Mouse (Mus musculus): ENCODE data around the gene Eaf2. TPM values are rescaled to one million over a fixed set of nuclear protein-coding genes. Genes with fewer than 3 reads are reported as not detected.

Gene Eaf2
- polyA plus RNA-seq (2014; fragmentation: Nextera tagmentation; extraction: Ambion mirVana) = 0.76 and 1.2 TPM in 2 replicates

GRCm38 (mm10) chr16:36874583-36875275, at the start of gene Eaf2, which contains the start of gene Golgb1:
TSS of gene Eaf2 (minus strand) at chr16:36875003.
TSS of gene Golgb1 (plus strand) at chr16:36875140.
- ATAC-seq (ENCODE audit: insufficient read depth, low FRiP score, low TSS enrichment) (peak; percentile 100), DNase-seq (ENCODE audit: low spot score) (peak; percentile 95)
- Histone ChIP-seq H3K9ac (ENCODE audit: low read length) (peak within 1 kb of the TSS; percentile 70), H3K27me3 (ENCODE audit: control insufficient read depth, insufficient read depth, low read length) (no peaks in the 10 kb centered on the region), H3K4me3 (ENCODE audit: low read depth, low read length) (peak within 1 kb of the TSS; percentile 95), H3K27ac (ENCODE audit: low read depth, low read length) (peak within 1 kb of the TSS; percentile 64), H3K9me3 (ENCODE audit: control insufficient read depth, low read length) (no peaks in the 10 kb centered on the region), H3K36me3 (ENCODE audit: control insufficient read depth, insufficient read depth, low read length) (peaks cover 2% of the 10 kb centered on the region; the same call in 1 of the 2 replicates), H3K4me2 (ENCODE audit: low read depth) (peak within 1 kb of the TSS; percentile 71), H3K4me1 (ENCODE audit: control insufficient read depth, insufficient read depth, low read length) (peaks cover 5% of the 10 kb centered on the region; the same call in 1 of the 2 replicates)
- under 1% methylated on average over 43 of the region's 43 CpGs for WGBS

GRCm38 (mm10) chr16:36924312-36924711, 49.5 kb upstream of the Eaf2 start:
- H3K4me3 ChIP-seq (ENCODE audit: low read depth, low read length) = no peak overlapping the region
- no peak overlapping the region for H3K4me2 ChIP-seq (ENCODE audit: low read depth)
- H3K4me1 ChIP-seq (ENCODE audit: control insufficient read depth, insufficient read depth, low read length) = no peaks in the 10 kb centered on the region
- 93% methylated on average over 8 of the region's 8 CpGs for WGBS
- 0 out of 2 replicates have a peak, but pooled peaks cover 2% of the 10 kb centered on the region for H3K36me3 ChIP-seq (ENCODE audit: control insufficient read depth, insufficient read depth, low read length)
- H3K9me3 ChIP-seq (ENCODE audit: control insufficient read depth, low read length) = no peaks in the 10 kb centered on the region
- DNase-seq (ENCODE audit: low spot score) = no peak
- ATAC-seq (ENCODE audit: insufficient read depth, low FRiP score, low TSS enrichment) = no peak
- no peak overlapping the region for H3K27ac ChIP-seq (ENCODE audit: low read depth, low read length)
- no peaks in the 10 kb centered on the region for H3K27me3 ChIP-seq (ENCODE audit: control insufficient read depth, insufficient read depth, low read length)
- no peak overlapping the region for H3K9ac ChIP-seq (ENCODE audit: low read length)

- WGBS = 92% methylated on average over 6 of the region's 6 CpGs
- peaks cover 8% of the 10 kb centered on the region; the same call in 1 of the 2 replicates for H3K36me3 ChIP-seq (ENCODE audit: control insufficient read depth, insufficient read depth, low read length)
Measured at GRCm38 (mm10) chr16:36921980-36922379, 47.2 kb upstream of the Eaf2 start.

DNA sequence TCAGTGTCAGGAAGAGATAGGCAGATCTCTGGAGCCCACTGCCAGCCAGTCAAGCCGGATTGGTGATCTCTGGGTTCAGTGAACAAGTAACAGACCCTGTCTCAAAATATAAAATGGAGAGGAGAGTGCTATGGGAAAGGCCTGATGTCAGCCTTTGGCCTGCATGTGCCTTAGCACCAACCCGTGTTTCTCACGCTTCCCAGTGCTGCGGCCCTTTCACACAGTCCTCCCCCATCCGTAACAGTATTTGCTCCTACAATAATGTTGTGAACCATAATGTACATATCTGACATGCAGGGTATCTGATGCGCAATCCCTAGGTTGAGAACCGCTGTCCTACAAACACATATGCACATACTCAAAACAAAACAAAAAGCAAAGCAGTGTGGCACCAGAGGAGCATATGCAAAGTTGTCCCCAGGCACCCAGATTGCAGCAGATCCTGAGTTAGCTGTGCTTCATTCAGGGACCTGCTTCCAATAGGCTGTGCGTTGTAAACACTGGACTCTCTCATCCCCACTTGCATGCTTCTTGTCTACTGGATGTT, 46.3 kb upstream of the Eaf2 start:
- H3K4me2 ChIP-seq (ENCODE audit: low read depth) = no peak overlapping the region
- no peak for ATAC-seq (ENCODE audit: insufficient read depth, low FRiP score, low TSS enrichment)
- no peak overlapping the region for H3K9ac ChIP-seq (ENCODE audit: low read length)
- H3K27ac ChIP-seq (ENCODE audit: low read depth, low read length) = no peak overlapping the region
- DNase-seq (ENCODE audit: low spot score) = no peak
- WGBS = 92% methylated on average over 8 of the region's 8 CpGs
- H3K36me3 ChIP-seq (ENCODE audit: control insufficient read depth, insufficient read depth, low read length) = peaks cover 8% of the 10 kb centered on the region; the same call in 1 of the 2 replicates
- no peak overlapping the region for H3K4me3 ChIP-seq (ENCODE audit: low read depth, low read length)
- H3K4me1 ChIP-seq (ENCODE audit: control insufficient read depth, insufficient read depth, low read length) = no peaks in the 10 kb centered on the region
- H3K27me3 ChIP-seq (ENCODE audit: control insufficient read depth, insufficient read depth, low read length) = no peaks in the 10 kb centered on the region
- no peaks in the 10 kb centered on the region for H3K9me3 ChIP-seq (ENCODE audit: control insufficient read depth, low read length)

More at GRCm38 (mm10) chr16:36921980-36922379, 47.2 kb upstream of the Eaf2 start:
- no peak overlapping the region for H3K4me3 ChIP-seq (ENCODE audit: low read depth, low read length)
- ATAC-seq (ENCODE audit: insufficient read depth, low FRiP score, low TSS enrichment) = no peak
- DNase-seq (ENCODE audit: low spot score) = no peak
- no peak overlapping the region for H3K9ac ChIP-seq (ENCODE audit: low read length)
- H3K4me1 ChIP-seq (ENCODE audit: control insufficient read depth, insufficient read depth, low read length) = no peaks in the 10 kb centered on the region
- H3K9me3 ChIP-seq (ENCODE audit: control insufficient read depth, low read length) = no peaks in the 10 kb centered on the region
- no peaks in the 10 kb centered on the region for H3K27me3 ChIP-seq (ENCODE audit: control insufficient read depth, insufficient read depth, low read length)
- no peak overlapping the region for H3K27ac ChIP-seq (ENCODE audit: low read depth, low read length)
- no peak overlapping the region for H3K4me2 ChIP-seq (ENCODE audit: low read depth)

DNA sequence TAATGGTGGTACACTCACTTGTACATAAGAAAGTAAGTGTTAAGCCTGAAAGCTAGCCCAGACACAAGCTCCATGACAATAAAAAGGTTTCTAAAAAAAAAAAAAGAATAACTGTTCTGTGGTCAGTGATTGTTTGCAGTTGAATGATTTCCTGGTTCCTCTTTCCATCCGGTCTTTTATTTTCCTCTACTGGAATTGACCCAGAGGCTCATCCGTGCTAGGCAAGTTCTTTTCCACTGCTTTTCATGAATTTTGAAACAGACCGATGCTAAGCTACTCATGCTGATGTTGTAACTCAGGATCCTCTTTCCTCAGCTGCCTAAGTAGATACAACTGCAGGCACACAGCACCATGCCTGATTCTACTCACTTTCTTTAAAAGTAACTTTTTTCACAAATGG, 45.6 kb upstream of the Eaf2 start:
- Histone ChIP-seq H3K9me3 (ENCODE audit: control insufficient read depth, low read length) (no peaks in the 10 kb centered on the region), H3K4me1 (ENCODE audit: control insufficient read depth, insufficient read depth, low read length) (no peaks in the 10 kb centered on the region), H3K36me3 (ENCODE audit: control insufficient read depth, insufficient read depth, low read length) (peaks cover 5% of the 10 kb centered on the region; the same call in 1 of the 2 replicates), H3K27ac (ENCODE audit: low read depth, low read length) (no peak overlapping the region), H3K4me3 (ENCODE audit: low read depth, low read length) (no peak overlapping the region), H3K4me2 (ENCODE audit: low read depth) (no peak overlapping the region), H3K9ac (ENCODE audit: low read length) (no peak overlapping the region), H3K27me3 (ENCODE audit: control insufficient read depth, insufficient read depth, low read length) (no peaks in the 10 kb centered on the region)
- no peak for DNase-seq (ENCODE audit: low spot score)
- no peak for ATAC-seq (ENCODE audit: insufficient read depth, low FRiP score, low TSS enrichment)
- 90% methylated on average over 3 of the region's 3 CpGs for WGBS

DNA sequence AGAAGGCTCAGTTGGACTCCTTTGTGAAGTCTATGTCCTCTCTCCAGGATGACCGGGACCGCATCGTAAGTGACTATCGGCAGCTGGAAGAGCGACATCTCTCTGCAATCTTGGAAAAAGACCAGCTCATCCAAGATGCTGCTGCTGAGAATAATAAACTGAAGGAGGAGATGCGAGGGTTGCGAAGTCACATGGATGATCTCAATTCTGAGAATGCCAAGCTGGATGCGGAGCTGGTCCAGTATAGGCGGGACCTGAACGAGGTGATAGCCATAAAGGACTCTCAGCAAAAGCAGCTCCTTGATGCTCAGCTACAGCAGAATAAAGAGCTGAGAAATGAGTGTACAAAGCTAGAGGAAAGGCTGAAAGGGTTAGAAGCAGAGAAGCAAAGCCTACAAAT, 43.7 kb upstream of the Eaf2 start:
- peaks cover 5% of the 10 kb centered on the region; the same call in 1 of the 2 replicates for H3K36me3 ChIP-seq (ENCODE audit: control insufficient read depth, insufficient read depth, low read length)
- no peak for ATAC-seq (ENCODE audit: insufficient read depth, low FRiP score, low TSS enrichment)

DNA sequence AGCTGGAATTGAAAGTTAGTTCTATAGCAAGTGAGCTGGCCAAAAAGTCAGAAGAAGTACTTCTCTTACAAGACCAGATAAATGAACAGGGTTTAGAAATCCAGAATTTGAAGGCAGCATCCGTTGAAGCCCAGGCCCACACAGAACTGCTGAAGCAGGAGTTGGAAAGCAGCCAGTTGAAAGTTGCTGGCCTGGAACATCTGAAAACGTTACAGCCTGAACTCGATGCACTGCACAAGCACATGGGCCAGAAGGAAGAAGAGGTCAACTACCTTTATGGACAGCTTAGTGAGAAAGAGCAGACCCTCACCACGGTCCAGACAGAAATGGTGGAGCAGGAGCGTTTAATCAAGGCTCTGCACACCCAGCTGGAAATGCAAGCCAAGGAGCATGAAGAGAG, 39.4 kb upstream of the Eaf2 start:
- peaks cover 8% of the 10 kb centered on the region for H3K36me3 ChIP-seq (ENCODE audit: control insufficient read depth, insufficient read depth, low read length)

More for the DNA sequence above, 43.7 kb upstream of the Eaf2 start:
- Histone ChIP-seq H3K27me3 (ENCODE audit: control insufficient read depth, insufficient read depth, low read length) (no peaks in the 10 kb centered on the region), H3K27ac (ENCODE audit: low read depth, low read length) (no peak overlapping the region), H3K4me1 (ENCODE audit: control insufficient read depth, insufficient read depth, low read length) (no peaks in the 10 kb centered on the region), H3K9ac (ENCODE audit: low read length) (no peak overlapping the region), H3K9me3 (ENCODE audit: control insufficient read depth, low read length) (no peaks in the 10 kb centered on the region), H3K4me2 (ENCODE audit: low read depth) (no peak overlapping the region), H3K4me3 (ENCODE audit: low read depth, low read length) (no peak overlapping the region)
- WGBS = 93% methylated on average over 10 of the region's 10 CpGs
- no peak for DNase-seq (ENCODE audit: low spot score)

DNA sequence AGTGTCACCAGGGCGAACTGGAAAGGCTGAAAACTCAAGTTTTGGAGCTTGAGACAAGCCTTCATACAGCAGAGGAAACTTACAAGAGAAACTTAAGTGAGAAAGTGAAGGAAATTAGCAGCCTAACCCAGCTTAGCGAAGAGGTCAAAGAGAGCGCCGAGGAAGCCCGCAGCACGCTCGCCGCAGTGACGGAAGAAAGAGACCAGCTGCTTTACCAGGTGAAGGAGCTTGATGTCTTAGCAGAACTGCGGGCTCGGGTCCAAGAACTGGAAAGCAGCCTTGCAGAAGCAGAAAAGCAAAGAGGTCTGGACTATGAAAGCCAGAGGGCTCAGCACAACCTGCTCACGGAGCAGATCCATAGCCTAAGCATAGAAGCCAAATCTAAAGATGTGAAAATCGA, 37.5 kb upstream of the Eaf2 start:
- Histone ChIP-seq H3K4me1 (ENCODE audit: control insufficient read depth, insufficient read depth, low read length) (no peaks in the 10 kb centered on the region), H3K27me3 (ENCODE audit: control insufficient read depth, insufficient read depth, low read length) (no peaks in the 10 kb centered on the region), H3K27ac (ENCODE audit: low read depth, low read length) (no peak overlapping the region), H3K4me2 (ENCODE audit: low read depth) (no peak overlapping the region), H3K4me3 (ENCODE audit: low read depth, low read length) (no peak overlapping the region), H3K9ac (ENCODE audit: low read length) (no peak overlapping the region), H3K9me3 (ENCODE audit: control insufficient read depth, low read length) (no peaks in the 10 kb centered on the region), H3K36me3 (ENCODE audit: control insufficient read depth, insufficient read depth, low read length) (peaks cover 3% of the 10 kb centered on the region)
- WGBS = 93% methylated on average over 13 of the region's 13 CpGs
- DNase-seq (ENCODE audit: low spot score) (no peak), ATAC-seq (ENCODE audit: insufficient read depth, low FRiP score, low TSS enrichment) (no peak)

More for the DNA sequence above, 39.4 kb upstream of the Eaf2 start:
- Histone ChIP-seq H3K4me2 (ENCODE audit: low read depth) (no peak overlapping the region), H3K4me3 (ENCODE audit: low read depth, low read length) (no peak overlapping the region), H3K27ac (ENCODE audit: low read depth, low read length) (no peak overlapping the region), H3K4me1 (ENCODE audit: control insufficient read depth, insufficient read depth, low read length) (no peaks in the 10 kb centered on the region), H3K27me3 (ENCODE audit: control insufficient read depth, insufficient read depth, low read length) (no peaks in the 10 kb centered on the region), H3K9ac (ENCODE audit: low read length) (no peak overlapping the region), H3K9me3 (ENCODE audit: control insufficient read depth, low read length) (no peaks in the 10 kb centered on the region)
- WGBS = 92% methylated on average over 5 of the region's 5 CpGs
- DNase-seq (ENCODE audit: low spot score) (no peak), ATAC-seq (ENCODE audit: insufficient read depth, low FRiP score, low TSS enrichment) (no peak)

- Histone ChIP-seq H3K4me2 (ENCODE audit: low read depth) (no peak overlapping the region), H3K27me3 (ENCODE audit: control insufficient read depth, insufficient read depth, low read length) (no peaks in the 10 kb centered on the region), H3K36me3 (ENCODE audit: control insufficient read depth, insufficient read depth, low read length) (peaks cover 3% of the 10 kb centered on the region), H3K9me3 (ENCODE audit: control insufficient read depth, low read length) (no peaks in the 10 kb centered on the region), H3K4me3 (ENCODE audit: low read depth, low read length) (no peak overlapping the region), H3K4me1 (ENCODE audit: control insufficient read depth, insufficient read depth, low read length) (no peaks in the 10 kb centered on the region), H3K27ac (ENCODE audit: low read depth, low read length) (no peak overlapping the region), H3K9ac (ENCODE audit: low read length) (no peak overlapping the region)
- ATAC-seq (ENCODE audit: insufficient read depth, low FRiP score, low TSS enrichment) (no peak), DNase-seq (ENCODE audit: low spot score) (no peak)
- WGBS = 88% methylated on average over 10 of the region's 10 CpGs
Measured at GRCm38 (mm10) chr16:36911909-36912308, 37.1 kb upstream of the Eaf2 start.
